Mouse (Mus musculus) spleen, embryonic (tissue): ENCODE data around the gene Atp5e.

Experiments
- CTCF ChIA-PET: fragments of 350-600 bp; sonication (Branson Sonifier 250); formaldehyde crosslinking; loops from one replicate; lab custom pipeline; 2022; lab: Charles Lee

Gene Atp5e

DNA sequence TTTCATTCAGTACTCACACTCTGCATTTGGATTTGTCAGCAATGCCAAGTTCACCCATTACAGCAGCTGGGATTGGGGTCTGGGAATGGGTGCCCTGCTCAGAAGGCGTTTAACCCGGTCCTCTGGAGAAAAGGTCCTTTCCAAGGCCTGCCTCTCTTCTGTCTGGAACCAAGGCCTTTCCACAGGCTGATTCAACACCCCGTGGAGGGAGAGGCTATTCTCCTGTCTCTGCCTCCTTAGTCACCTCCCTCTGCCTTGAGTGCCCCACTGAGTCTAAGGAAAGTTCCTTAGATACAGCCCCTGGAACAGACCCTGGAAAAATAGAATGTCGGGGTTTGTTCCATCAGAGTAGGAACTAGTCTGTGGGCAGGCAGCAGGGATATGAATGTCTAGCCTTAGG, 15.5 kb downstream of the Atp5e start:
- CTCF ChIA-PET: no interaction called here

DNA sequence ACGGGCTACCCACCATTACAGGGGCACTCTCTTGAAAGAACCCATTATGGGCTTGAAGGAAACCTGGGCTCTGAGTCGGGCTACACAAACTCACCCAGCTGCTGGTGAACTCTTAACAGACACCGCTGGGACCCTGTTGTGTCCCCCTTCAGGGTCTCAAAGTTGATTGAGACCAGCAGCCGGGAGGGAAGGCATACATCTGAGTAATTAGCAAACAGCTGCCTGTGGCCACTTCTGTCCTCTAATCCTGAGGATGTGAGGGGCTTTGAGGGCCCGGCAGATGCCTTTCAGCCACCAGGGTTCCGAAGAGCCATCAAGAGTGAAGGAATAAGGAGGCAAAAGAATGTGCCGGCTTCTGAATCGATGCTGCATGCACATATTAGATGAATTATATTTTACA, 17.0 kb downstream of the Atp5e start:
- CTCF ChIA-PET: no interaction called here

DNA sequence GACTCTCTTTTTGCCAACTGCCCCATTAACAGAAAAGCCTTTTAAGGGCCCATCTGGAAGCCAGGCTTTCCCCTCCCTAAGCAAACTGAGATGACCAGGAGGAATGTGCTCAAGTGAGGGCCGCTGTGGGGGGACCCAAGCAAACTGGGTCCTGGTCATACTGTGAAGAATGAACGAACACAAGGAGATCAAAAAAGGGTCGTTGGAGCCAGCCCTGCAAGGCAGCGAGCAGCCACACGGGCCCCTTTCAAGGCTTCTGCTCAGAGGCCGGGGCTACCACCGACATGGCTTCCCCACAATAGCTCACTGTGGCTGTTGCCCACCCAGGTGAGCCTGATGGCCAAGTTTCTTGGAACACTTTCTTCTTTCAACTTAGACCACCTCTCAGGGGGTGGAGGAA, 17.4 kb downstream of the Atp5e start:
- CTCF ChIA-PET: no interaction called here

DNA sequence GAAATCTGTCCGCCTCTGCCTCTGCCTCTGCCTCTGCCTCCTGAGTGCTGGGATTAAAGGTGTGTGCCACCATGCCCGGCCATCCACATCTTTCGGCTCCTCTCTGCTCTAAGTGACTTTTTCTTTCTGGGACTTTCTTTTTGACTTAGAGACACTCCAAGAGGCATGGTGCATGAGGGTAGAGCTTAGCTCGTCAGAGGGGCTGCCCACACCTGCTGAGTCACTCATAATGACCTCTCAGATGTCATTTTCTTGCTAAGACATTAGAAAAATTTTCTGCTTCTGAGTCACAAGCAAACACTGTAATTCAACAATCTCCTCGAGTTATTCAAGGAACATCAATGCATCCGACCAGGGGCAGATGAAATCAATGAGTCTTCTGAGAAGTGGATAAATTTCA, 18.9 kb downstream of the Atp5e start:
- CTCF ChIA-PET: interaction anchor here (0.6 to 0.8 kb wide), 3 partner anchors 51 to 375 kb away, joined by 11 to 19 read pairs (median 16); no protein-coding TSS in a partner anchor

DNA sequence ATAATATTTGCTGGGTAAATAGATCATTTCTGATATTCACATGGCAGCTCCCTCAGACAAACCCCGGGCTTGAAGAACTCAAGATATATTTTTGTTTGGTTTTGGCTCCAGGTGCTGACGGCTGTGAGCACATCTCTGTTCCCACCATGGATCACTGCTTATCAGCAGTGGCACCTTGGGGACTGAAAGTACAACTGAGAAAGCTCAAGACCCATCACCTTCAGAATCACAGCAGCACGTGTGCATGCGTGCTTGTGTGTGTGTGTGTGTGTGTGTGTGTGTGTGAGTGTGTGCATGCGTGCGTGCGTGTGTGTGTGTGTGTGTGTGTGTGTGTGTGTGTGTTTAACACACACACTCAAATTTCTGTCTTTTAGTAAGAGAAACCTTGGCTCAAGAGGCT, 19.5 kb downstream of the Atp5e start:
- CTCF ChIA-PET: interaction anchor here (0.8 kb wide), 1 partner anchor 376 kb away, joined by 11 read pairs; no protein-coding TSS in a partner anchor

DNA sequence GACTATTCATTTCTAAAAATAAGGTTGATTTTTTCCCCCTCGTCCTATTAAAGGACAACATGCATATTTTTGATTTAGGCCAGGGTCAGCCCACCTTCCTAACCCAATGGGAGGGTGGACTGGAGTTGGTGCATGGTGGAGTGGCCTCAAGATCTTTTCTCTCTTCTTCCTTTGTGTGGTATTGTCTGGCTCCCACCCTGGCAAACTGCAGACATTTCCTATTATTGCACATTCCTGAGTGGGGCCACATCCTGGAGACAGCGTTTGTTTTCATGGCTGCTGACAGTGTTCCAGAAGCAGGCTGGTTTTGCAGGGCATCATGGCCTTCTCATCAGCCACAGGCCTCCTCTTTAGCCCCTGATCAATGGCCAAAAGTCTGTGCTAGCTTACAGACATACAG, 20.9 kb downstream of the Atp5e start:
- CTCF ChIA-PET: no interaction called here

DNA sequence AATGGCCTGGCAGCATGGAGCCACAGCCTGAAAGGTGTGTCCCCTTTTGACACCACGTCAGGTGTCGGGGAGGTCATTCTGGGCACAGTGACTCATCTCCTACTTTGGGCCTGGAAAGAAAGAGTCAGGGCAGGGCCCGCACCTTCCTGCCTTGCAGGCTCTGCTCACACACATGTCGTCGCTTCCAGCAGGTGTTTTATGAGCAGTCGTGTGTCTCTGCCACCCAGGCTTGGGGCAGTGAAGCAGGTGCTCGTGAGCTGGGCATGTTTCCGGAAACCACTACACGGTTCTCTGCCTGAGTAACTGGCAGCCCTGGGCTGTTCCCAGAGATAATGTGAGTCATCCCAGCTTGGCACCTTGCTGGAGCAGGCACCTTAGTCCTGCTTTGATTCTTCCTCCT, 21.4 kb downstream of the Atp5e start:
- CTCF ChIA-PET: no interaction called here

DNA sequence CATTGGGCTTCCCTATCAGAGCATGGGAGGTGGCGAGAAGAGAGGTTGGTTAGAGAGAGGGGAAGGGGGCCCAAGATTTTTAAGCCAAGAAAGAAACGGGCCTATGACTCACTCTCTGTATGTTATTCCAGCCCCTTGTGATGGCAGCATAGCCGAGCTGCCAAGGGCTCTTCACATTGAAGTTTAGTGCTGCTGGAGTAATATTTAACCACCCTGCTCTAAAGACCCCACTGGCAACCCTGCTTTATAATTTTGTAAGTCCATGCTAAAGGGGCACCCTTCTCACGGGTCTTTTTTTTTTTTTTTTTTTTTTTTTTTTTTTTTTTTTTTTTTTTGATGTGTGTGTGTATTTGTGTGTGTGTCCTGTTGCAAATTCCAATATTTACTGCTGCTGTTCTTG, 22.0 kb downstream of the Atp5e start:
- CTCF ChIA-PET: no interaction called here

DNA sequence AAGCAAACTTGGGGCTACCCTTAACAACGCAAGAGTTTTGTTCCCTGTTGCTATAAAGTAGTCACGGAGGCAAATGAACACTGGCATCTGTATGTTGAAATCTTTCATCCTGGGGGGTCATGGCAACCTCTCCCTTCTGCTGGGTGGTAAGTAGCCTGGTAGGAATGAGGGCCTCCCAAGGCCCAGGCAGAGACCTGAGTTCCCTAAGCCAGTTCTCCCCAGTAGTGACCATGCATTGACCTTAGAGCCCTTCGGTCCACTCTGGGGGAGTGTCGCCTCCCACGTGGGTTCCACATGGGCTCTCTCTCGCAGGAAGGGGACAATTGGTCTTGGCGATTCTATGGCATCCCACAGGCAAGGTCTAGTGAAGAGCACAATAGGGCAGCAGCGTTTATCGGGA, 23.9 kb downstream of the Atp5e start:
- CTCF ChIA-PET: interaction anchor here (0.7 kb wide), 1 partner anchor 60 kb away, joined by 5 read pairs; no protein-coding TSS in a partner anchor

DNA sequence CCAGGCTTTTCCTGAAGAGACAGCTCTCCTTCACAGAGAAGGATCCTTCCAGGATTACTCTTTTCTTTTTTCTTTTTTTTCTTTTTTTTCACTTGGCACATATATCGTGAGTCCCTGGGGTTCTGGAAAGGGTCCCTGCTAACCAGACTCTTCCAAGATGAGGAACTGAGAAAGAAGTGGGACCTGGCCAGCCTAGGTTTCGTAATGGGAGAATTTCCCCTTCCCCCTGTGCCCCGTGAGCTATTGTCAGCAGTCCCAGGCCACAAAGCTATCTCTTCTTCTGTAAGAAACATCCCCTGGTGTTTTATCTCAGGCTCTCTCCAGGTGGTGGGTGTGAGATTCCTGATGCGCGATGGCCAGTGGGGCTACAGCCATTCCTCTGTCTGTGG, 24.5 kb downstream of the Atp5e start:
- CTCF ChIA-PET: no interaction called here

DNA sequence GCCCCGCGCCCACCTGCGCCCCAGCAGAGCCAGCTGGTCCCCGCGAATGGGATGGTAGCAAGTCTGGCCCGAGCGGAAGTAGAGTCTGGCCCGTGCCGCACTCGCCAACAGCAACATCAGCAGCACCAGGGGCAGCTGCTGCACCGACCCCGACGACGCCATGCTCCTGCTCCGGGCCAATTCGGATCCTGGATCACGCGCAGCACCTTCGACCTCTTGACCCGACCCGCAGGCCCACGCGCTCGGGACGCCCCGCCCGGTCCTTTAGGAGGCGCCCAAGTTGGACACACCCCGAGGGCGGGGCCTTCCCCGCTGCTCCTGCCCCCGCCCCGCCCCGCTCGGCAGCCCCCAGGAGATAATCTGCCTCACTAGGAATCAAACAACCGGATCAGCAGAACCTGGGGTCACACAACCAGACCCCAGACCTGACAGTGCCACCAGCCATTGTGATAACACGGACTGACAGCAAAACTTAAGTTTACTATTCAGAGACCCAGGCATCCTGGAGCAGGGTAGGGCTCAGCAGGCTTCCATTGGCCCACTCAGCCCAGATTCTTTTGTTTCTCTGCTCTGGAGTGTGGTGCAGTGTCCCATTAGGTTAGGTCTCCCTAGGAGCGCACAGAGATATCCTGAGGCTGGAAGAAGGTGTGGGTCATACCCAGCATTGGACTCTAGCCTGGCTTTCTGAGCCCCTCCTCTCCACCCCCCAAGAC, 25.0 kb downstream of the Atp5e start, which contains the start of gene Ctsz:
Gene Ctsz (minus strand): TSS at position 303 of the 713 bp plus-strand sequence.
- CTCF ChIA-PET: no interaction called here

DNA sequence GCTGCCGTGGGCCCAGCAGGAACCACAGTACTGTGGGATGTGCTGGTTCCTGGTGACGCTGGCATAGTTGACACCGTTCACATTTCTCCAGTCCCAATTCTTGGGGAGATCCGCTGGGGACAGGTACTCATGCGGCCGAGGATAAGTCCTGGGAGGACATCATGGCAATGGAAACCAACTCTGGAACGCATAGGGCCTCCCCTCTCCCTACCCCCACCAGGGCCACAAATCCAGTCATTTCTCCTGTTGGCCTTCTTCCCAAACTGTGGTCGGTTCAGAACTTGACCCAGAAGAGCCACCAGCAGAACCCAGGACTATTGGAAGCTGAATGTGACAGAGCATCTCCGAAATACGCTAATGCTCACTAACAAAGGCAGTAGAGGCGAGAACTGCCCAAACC, 25.7 kb downstream of the Atp5e start:
- CTCF ChIA-PET: no interaction called here

DNA sequence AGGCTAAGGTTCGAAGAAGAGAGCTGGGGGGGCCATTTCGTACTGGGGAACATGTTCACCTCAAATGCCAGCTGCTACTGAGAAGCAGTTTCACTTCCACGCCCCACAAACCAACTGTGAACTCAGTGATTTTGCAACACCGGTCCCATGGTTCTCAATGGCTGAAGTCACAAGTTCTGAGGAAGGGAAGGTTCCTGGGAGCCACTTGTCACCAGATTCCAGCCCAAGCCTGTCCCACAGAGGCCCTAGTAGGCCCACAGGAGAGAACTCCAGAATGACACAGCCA, 26.3 kb downstream of the Atp5e start:
- CTCF ChIA-PET: interaction anchor here (0.6 kb wide), 1 partner anchor 108 kb away, joined by 3 read pairs; no protein-coding TSS in a partner anchor

DNA sequence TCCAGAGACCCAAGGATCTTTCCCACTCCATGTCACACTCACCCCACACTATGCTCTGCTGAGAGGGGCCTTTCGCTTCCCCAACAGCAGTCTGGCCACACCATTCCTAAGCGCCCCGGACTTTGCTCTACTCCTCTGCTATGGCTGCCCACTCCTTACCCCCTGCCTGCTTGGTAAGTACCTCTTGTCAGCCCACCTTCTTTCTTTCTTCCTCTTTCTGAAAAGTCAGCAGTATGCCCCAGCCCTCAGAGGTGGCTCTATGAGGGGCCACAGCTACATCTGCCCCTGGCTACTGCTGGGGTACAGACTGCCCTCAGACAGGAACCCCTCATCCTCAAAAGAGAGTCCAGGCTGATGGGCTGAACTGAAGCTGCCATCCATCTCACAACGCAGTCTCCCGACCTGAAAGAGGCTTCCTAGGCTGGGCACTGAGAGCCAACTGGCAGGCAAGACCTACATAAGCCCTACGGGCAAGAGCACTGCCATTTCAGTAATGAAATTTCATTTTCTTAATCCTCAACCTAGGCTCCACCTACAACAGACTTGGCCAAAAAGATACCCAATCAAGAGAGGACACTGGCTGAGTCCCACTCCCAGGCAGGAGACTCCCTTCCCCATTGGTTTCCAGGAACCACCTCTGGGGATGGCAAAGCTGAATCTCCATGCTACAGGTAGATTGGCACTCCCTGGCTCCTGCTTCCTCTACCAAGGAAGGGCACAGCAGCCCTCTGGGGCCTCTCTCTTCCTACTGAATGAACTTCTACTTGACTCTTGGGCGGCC, 26.8 kb downstream of the Atp5e start:
- CTCF ChIA-PET: interaction anchor here (0.6 kb wide), 1 partner anchor 108 kb away, joined by 3 read pairs; no protein-coding TSS in a partner anchor

DNA sequence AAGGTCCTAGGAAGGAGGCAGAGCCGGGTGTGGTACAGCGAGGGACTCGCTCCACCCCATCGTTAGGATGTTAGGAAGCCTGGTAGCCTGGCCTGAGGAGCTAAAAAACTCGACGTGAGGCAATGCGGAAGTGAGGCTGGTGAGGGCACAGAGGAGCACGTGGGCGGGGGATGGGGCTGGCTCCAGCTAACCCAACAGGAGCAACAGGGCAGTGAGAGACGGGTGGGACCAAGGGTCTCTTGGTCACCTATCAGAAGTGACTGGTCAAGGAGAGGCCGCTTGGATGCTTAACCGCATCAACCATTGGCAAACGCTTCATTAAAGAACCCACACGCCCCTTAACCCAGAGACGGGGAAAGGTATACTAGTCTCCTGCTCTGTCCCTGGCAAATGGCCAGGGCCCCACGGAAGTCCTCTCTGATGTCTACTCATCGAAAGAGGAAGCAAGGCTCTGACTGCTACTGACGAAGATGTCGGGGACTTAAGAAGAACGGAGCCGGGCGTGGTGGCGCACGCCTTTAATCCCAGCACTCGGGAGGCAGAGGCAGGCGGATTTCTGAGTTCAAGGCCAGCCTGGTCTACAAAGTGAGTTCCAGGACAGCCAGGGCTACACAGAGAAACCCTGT, 27.7 kb downstream of the Atp5e start:
- CTCF ChIA-PET: no interaction called here

DNA sequence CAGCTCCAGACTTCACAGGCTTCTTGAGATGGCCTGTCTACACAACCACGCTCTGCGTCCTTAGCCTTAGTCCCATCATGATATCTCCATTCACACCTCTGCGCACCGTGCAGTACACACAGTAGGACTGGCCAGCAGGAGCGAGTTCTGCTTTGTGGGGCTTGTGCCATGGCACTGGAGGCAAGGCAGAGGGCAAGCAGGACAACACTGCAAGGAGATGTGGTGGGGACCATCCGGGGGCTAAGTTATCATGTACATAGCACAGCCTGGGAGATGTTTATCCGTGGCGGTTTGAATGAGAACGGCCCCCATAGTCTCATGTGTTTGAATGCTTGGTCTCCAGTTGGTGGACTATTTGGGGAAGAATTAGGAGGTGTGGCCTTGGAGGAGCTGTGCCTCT, 29.0 kb downstream of the Atp5e start:
- CTCF ChIA-PET: no interaction called here

DNA sequence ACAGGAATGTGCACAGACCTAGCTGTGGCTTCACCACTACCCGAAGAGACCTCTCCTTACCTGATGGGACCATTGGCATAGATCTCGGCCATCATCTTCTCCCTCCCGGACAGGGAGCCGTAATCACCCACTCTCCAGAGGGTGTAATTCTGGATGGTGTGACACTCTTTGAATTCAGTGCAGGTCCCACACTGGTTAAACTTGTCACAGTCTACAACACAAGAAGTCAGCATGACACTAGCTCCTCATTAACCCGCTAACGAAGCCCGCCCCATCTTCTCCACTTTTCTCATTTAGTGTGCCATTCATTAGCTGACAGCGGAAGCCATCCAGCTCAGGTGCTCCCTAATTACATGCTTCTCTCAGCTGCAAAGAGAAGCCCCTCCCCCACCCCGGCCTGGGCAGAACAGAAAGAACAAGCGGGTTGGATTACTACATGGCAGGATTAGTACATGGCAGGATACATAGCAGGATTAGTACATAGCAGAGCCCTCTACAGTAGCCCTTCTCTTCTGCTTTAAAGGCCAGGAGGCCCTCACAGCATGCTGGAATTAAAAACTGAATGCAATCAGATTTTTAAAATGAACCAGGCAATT, 34.8 kb downstream of the Atp5e start:
- CTCF ChIA-PET: interaction anchor here (0.6 to 1.3 kb wide), 2 partner anchors 28 to 41 kb away, joined by 3 read pairs; no protein-coding TSS in a partner anchor

DNA sequence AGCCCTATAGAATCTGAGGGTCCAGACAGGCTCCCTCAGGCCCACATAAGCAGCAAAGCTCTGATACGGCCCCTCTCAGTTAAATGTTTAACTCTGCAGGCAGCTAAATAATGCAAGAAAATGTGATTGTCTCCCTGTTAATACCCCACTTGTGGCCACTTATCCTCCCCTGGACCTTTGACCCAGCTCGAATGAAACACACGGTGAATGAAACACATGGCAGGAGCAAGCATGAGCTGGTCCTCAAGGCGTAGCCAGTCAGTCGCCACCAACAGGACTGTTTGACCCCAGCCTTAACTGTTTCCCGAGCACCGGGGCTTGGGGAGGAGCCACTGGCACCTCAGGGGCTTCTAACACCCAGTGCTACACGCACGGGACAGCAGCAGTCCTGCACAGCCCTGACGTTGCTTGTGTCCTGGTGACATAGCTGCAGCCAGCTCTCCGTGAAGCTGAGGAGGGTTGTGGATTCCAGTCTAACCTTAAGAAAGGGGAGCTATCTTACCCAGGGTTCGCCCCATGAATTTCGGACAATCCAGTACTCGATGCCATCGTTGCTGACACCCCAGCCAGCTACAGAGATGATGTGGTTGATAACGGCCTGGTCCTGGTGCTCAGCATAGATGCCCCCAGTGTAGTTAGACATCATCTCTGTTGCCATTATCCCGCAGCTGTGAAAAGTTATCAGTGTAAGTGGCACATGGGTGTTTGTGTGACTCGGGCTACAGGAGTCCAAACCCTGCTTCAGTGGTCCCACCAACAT, 35.6 kb downstream of the Atp5e start:
- CTCF ChIA-PET: no interaction called here

DNA sequence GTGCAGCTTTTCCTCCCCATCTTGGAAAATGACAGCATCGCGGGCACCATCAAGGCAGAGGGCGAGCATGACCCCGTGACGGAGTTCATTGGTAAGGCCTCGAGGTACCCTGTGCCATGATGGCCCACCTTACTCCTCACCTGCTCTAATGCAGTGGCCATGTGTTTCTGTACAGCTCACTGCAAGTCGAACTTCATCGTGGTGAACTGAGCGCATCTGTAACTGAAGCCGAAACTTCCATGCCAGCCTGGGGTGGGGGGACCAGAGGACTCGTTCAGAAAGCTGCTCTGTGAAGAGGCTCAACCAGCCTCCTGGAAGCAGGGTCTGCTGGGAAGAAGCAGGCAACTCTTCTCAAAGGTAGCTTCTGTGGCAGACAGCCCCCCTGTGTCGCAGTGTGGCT, 37.0 kb downstream of the Atp5e start:
- CTCF ChIA-PET: no interaction called here

DNA sequence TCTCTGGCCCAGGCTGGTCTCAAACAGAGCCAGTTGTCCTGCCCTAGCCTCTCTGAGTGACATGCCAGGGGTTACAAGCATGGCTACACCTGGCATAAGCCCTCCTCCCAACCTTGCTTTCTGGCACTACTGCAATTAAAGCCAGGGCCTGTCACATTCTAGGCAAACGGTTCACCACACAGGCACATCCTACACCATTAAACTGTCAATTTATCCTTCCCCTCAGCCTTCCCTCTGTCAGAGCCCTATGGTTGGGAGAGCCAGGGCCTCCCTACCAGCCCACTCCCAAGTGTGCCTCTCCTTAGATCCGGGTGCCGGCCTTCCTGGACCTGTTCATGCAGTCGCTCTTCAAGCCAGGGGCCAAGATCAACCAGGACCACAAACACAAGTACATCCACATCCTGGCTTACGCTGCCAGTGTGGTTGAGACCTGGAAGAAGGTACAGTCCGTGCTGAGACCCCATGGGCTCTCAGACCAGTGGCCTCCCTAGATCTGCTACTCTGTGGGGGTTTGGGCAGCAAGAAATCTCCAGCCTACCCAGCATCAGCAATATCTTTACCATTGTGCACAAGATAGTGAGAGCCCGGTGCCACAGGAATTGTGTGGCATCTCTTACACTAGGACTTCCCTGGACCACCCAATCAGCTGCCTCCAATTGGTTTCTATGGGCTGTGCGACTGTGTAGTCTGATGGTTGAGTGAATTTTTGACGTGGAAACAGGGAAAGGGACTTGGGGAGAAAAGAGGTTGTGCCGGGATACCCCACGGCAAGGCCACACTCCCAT, 39.4 kb downstream of the Atp5e start:
- CTCF ChIA-PET: no interaction called here

DNA sequence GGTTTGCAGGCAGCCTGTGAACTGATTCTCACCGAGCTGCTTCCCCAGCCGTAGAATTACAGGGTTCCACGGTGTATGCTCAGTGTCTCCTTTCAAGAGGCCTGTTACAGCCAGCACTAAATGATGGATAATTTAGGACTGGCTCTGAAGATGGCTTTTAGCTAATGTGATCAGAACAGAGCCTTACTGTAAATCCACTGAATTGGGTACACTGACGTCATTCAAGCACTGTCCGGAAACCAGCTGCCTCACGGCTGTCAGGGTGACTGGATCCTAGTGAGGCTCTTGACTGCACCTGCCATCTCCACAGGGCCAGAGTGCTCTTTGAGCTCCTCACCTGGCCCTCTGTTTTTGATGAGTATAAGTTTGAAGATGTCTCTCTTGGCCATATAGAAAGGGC, 42.8 kb downstream of the Atp5e start:
- CTCF ChIA-PET: no interaction called here
